Mouse (Mus musculus): ENCODE results near the gene Zfyve26. TPM values are rescaled to one million over a fixed set of nuclear protein-coding genes. Genes with fewer than 3 reads are reported as not detected.

Gene Zfyve26
- total RNA-seq, 2 experiments from 2014 or later: 34.2 to 40.9 TPM

- no peak for DNase-seq (ENCODE audit: low spot score in 2 of 2)
- H3K27ac ChIP-seq: no peak overlapping the region
- peak; percentile 76 for TF ChIP-seq CTCF (conservative IDR thresholded peaks at IDR 0.05)
These were observed 9.0 kb upstream of the Zfyve26 start for GRCm38 (mm10) chr12:79305131-79305530.

GRCm38 (mm10) chr12:79301802-79302201 lies 5.7 kb upstream of the Zfyve26 start:
- no peak overlapping the region for H3K27ac ChIP-seq
- no peak for TF ChIP-seq CTCF (conservative IDR thresholded peaks at IDR 0.05)
- no peak overlapping the region for H3K4me3 ChIP-seq
- peak; percentile 33 to 47 for DNase-seq (ENCODE audit: low spot score in 2 of 2)

More at GRCm38 (mm10) chr12:79305131-79305530, 9.0 kb upstream of the Zfyve26 start:
- H3K4me3 ChIP-seq: no peak overlapping the region

GRCm38 (mm10) chr12:79297884-79298636 lies 2.0 kb upstream of the Zfyve26 start:
- H3K4me3 ChIP-seq: peak overlapping the region; percentile 88; the same call in 1 of the 2 replicates
- no peak overlapping the region for H3K27ac ChIP-seq
- no peak for DNase-seq (ENCODE audit: low spot score in 2 of 2)
- TF ChIP-seq CTCF (conservative IDR thresholded peaks at IDR 0.05): no peak

GRCm38 (mm10) chr12:79297121-79297576 lies 1.0 kb upstream of the Zfyve26 start, which contains the start of gene Rad51b:
TSS of gene Rad51b (plus strand) at chr12:79297282.
- no peak for TF ChIP-seq CTCF (conservative IDR thresholded peaks at IDR 0.05)
- peak within 1 kb of the TSS; percentile 88 for H3K4me3 ChIP-seq
- DNase-seq (ENCODE audit: low spot score in 2 of 2): peak; percentile 76 to 84
- peak within 1 kb of the TSS; percentile 78 for H3K27ac ChIP-seq

GRCm38 (mm10) chr12:79292874-79293273 lies 3.2 kb downstream of the Zfyve26 start:
- Histone ChIP-seq H3K4me3 (no peak overlapping the region), H3K27ac (no peak overlapping the region)
- DNase-seq (ENCODE audit: low spot score in 2 of 2): no peak
- TF ChIP-seq CTCF (conservative IDR thresholded peaks at IDR 0.05): no peak

DNA sequence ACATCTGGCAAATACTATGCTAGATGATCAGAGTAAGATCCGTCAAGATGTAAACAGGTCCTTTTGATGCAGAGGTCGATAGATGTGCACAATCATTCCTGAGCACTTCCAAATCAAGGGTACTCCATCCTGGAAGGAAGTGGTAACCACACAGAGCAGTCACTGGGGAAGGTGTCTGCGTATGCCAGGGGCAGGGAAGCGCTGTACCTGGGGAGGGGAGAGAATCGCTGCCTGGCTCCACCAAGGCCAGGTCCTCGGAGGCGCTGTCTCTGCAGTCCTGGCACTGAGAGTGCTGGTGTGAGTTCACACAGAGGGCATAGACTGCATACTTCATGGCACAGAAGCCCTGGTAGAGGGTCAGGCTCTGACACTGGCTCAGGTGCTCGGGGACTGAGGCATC lies 13.5 kb downstream of the Zfyve26 start:
- DNase-seq (ENCODE audit: low spot score in 2 of 2): no peak
- Histone ChIP-seq H3K4me3 (no peak overlapping the region), H3K27ac (no peak overlapping the region)
- no peak for TF ChIP-seq CTCF (conservative IDR thresholded peaks at IDR 0.05)

DNA sequence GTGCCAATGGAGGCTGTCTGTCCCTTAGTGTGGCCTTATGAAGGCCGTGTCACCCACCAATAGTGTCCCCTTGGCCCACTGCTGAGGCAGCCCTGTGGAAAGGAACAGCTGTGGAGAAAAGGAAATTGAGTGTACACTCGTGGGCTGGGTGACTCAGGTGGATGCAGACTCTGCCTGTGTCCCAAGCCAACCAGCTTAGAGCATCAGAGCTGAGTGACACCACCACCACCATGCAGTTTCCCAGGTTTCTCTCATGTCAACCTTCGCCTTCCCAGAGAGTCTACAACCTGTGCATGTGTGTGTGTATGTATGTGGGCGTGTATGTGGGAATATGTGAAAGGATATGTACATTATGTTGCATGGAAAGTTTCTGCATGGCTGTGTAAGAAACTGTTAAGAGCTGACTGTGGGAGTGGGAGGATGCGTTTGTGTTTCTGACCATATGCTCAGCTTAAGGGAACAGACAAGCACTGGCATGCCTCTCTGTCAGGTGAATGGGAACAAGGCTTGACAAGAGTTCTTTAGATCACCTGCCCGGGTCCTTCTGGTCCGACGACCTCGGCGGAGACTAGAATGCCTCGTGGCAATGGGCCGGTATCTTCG lies 16.5 kb downstream of the Zfyve26 start:
- H3K4me3 ChIP-seq: no peak overlapping the region
- DNase-seq (ENCODE audit: low spot score in 2 of 2): no peak
- no peak for TF ChIP-seq CTCF (conservative IDR thresholded peaks at IDR 0.05)
- H3K27ac ChIP-seq: no peak overlapping the region

- TF ChIP-seq CTCF (conservative IDR thresholded peaks at IDR 0.05): no peak
- no peak overlapping the region for H3K4me3 ChIP-seq
- no peak overlapping the region for H3K27ac ChIP-seq
- no peak for DNase-seq (ENCODE audit: low spot score in 2 of 2)
These were observed 23.5 kb downstream of the Zfyve26 start for GRCm38 (mm10) chr12:79272604-79273003.

- TF ChIP-seq CTCF (conservative IDR thresholded peaks at IDR 0.05): peak; percentile 77
These were observed 35.1 kb downstream of the Zfyve26 start for GRCm38 (mm10) chr12:79261035-79261434.

DNA sequence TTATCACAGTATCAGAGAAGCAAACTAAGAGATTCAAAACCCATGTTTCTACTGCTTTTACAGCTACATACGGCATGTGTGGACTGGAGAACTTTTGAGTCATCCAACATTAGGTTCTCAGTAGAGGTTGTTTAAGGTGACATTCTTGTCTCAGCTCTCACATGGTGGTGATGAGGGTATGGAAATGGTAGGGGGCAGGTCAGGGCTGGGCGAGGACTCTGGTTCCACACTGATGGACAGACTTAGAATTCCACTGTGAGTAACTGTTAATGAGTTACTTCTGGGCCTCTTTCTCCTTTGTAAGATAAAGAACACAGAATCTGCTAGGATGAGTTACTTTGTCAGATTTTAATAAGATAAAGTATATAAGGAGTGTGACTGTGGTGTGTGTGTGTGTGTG lies 36.0 kb downstream of the Zfyve26 start:
- H3K4me3 ChIP-seq: no peak overlapping the region
- no peak for TF ChIP-seq CTCF (conservative IDR thresholded peaks at IDR 0.05)
- H3K27ac ChIP-seq: no peak overlapping the region

More at GRCm38 (mm10) chr12:79261035-79261434, 35.1 kb downstream of the Zfyve26 start:
- DNase-seq (ENCODE audit: low spot score in 2 of 2): peak in 1 of 2 experiments; percentile 57
- Histone ChIP-seq H3K27ac (no peak overlapping the region), H3K4me3 (no peak overlapping the region)

GRCm38 (mm10) chr12:79254975-79255374 lies 41.1 kb downstream of the Zfyve26 start:
- Histone ChIP-seq H3K27ac (no peak overlapping the region), H3K4me3 (no peak overlapping the region)
- TF ChIP-seq CTCF (conservative IDR thresholded peaks at IDR 0.05): no peak
- DNase-seq (ENCODE audit: low spot score in 2 of 2): no peak

More for the DNA sequence above, 36.0 kb downstream of the Zfyve26 start:
- no peak for DNase-seq (ENCODE audit: low spot score in 2 of 2)

- DNase-seq (ENCODE audit: low spot score in 2 of 2): no peak
- Histone ChIP-seq H3K4me3 (no peak overlapping the region), H3K27ac (no peak overlapping the region)
- no peak for TF ChIP-seq CTCF (conservative IDR thresholded peaks at IDR 0.05)
These were observed 42.6 kb downstream of the Zfyve26 start for GRCm38 (mm10) chr12:79253294-79254053.

GRCm38 (mm10) chr12:79248110-79248509 lies 48.0 kb downstream of the Zfyve26 start:
- Histone ChIP-seq H3K27ac (no peak overlapping the region), H3K4me3 (no peak overlapping the region)
- no peak for TF ChIP-seq CTCF (conservative IDR thresholded peaks at IDR 0.05)
- no peak for DNase-seq (ENCODE audit: low spot score in 2 of 2)

All from layer of hippocampus, adult 2 months (tissue).